Mouse (Mus musculus) liver, adult 2 months (tissue): Measurements from ENCODE around the gene Smyd1. TPM values are rescaled to one million over a fixed set of nuclear protein-coding genes. Genes with fewer than 3 reads are reported as not detected.

Source experiments
- DNase-seq: peaks from one replicate; pipeline ENCODE4 v3.0.0-alpha.2; 2011; ENCODE audit warnings: low read depth, low spot score; ENCODE audit errors: extremely low read depth
- H3K27ac ChIP-seq: fragments of 200-500 bp; replicated peaks from 2 replicates; pipeline ENCODE4 v1.5.1; 2012; ENCODE audit warnings: low read depth, mild to moderate bottlenecking, control low read depth, inconsistent platforms, low read length; ENCODE audit not compliant: insufficient read depth
- H3K27me3 ChIP-seq: fragments of 200-500 bp; 2 replicates; pipeline ENCODE4 v1.6.1; 2012; ENCODE audit warnings: mild to moderate bottlenecking, moderate library complexity, low read length, inconsistent platforms; ENCODE audit not compliant: control insufficient read depth, insufficient read depth
- H3K36me3 ChIP-seq: fragments of 200-500 bp; 2 replicates; pipeline ENCODE4 v1.6.1; 2012; ENCODE audit warnings: low read length, inconsistent platforms; ENCODE audit not compliant: control insufficient read depth, insufficient read depth
- H3K4me1 ChIP-seq: fragments of 200-500 bp; 2 replicates; pipeline ENCODE4 v1.6.1; 2011; ENCODE audit warnings: low read length; ENCODE audit not compliant: control insufficient read depth, insufficient read depth
- H3K4me3 ChIP-seq: fragments of 200-500 bp; 2 replicates; pipeline ENCODE4 v1.5.1; 2011; ENCODE audit warnings: low read depth, mild to moderate bottlenecking, control low read depth, low read length, moderate library complexity; ENCODE audit not compliant: insufficient read depth
- H3K79me2 ChIP-seq: fragments of 200-500 bp; 2 replicates; pipeline ENCODE4 v1.6.1; 2012; ENCODE audit warnings: inconsistent platforms, mild to moderate bottlenecking, low read length, moderate library complexity; ENCODE audit not compliant: control insufficient read depth, insufficient read depth
- H3K9ac ChIP-seq: fragments of 200-500 bp; 2 replicates; pipeline ENCODE4 v1.6.1; 2012; ENCODE audit warnings: low read depth, mild to moderate bottlenecking, control low read depth, inconsistent platforms, low read length
- CTCF ChIP-seq: fragments of 200-500 bp; IDR thresholded peaks from 2 replicates; pipeline ENCODE4 v1.5.1; 2011; ENCODE audit warnings: low read depth, low read length, control low read depth
- POLR2A ChIP-seq: fragments of 200-500 bp; IDR thresholded peaks from 2 replicates; pipeline ENCODE4 v1.6.1; 2011; ENCODE audit warnings: low read length, control low read depth; ENCODE audit not compliant: insufficient read depth; ENCODE audit errors: extremely low read depth
- WGBS: fragments of 180-500 bp; shearing (Covaris S2); methylation state at CpG from one replicate; pipeline ENCODE4 v1.1.7; 2018; 5-methylcytosine and 5-hydroxymethylcytosine counted together
- polyA plus RNA-seq: library from polyadenylated mRNA; depleted of rRNA; stranded (reverse); fragments of >200 nt; gene quantifications from 2 replicates; pipeline ENCODE4 v1.2.3, GENCODE M21; 2012
- total RNA-seq: library from RNA; depleted of rRNA; stranded (reverse); fragments of >200 nt; gene quantifications from 2 replicates; pipeline ENCODE4 v1.2.3, GENCODE M21; 2014

Smyd1 gene
- total and polyA plus RNA-seq, 2 experiments: 1.5 to 3.7 TPM

GRCm38 (mm10) chr6:71197636-71198535 is 124.1 kb downstream of the Smyd1 start:
- H3K4me3 ChIP-seq: no peak overlapping the region
- H3K79me2 ChIP-seq: no peaks in the 10 kb centered on the region
- peaks cover 29% of the 10 kb centered on the region for H3K36me3 ChIP-seq
- H3K27ac ChIP-seq: peak overlapping the region; percentile 79
- 32% methylated on average over 13 of the region's 13 CpGs for WGBS
- H3K4me1 ChIP-seq: peaks cover 44% of the 10 kb centered on the region
- no peaks in the 10 kb centered on the region for H3K27me3 ChIP-seq
- no peak for TF ChIP-seq CTCF
- TF ChIP-seq POLR2A: no peak
- DNase-seq: peak; percentile 88
- peak overlapping the region; percentile 29 for H3K9ac ChIP-seq

GRCm38 (mm10) chr6:71196107-71196506 is 125.9 kb downstream of the Smyd1 start:
- Histone ChIP-seq H3K4me3 (no peak overlapping the region), H3K9ac (peak overlapping the region; percentile 36), H3K36me3 (peaks cover 12% of the 10 kb centered on the region), H3K4me1 (peaks cover 44% of the 10 kb centered on the region), H3K27ac (peak overlapping the region; percentile 74), H3K79me2 (no peaks in the 10 kb centered on the region; the same call in 1 of the 2 replicates), H3K27me3 (no peaks in the 10 kb centered on the region)
- DNase-seq: peak; percentile 97
- TF ChIP-seq POLR2A: no peak
- no peak for TF ChIP-seq CTCF

GRCm38 (mm10) chr6:71193151-71193740 is 128.8 kb downstream of the Smyd1 start:
- no peaks in the 10 kb centered on the region for H3K36me3 ChIP-seq
- no peaks in the 10 kb centered on the region; the same call in 1 of the 2 replicates for H3K79me2 ChIP-seq
- 19% methylated on average over 6 of the region's 6 CpGs for WGBS
- peaks cover 44% of the 10 kb centered on the region for H3K4me1 ChIP-seq
- no peak for TF ChIP-seq POLR2A
- TF ChIP-seq CTCF: no peak
- H3K9ac ChIP-seq: peak overlapping the region; percentile 45
- H3K4me3 ChIP-seq: no peak overlapping the region
- DNase-seq: peak; percentile 76
- peak overlapping the region; percentile 92 for H3K27ac ChIP-seq
- no peaks in the 10 kb centered on the region for H3K27me3 ChIP-seq

- no peaks in the 10 kb centered on the region for H3K36me3 ChIP-seq
- WGBS: 23% methylated on average over 2 of the region's 2 CpGs
- DNase-seq: peak; percentile 91
- no peak overlapping the region for H3K9ac ChIP-seq
- peaks cover 4% of the 10 kb centered on the region; the same call in 1 of the 2 replicates for H3K79me2 ChIP-seq
- H3K27ac ChIP-seq: peak overlapping the region; percentile 94
- no peak for TF ChIP-seq CTCF
- TF ChIP-seq POLR2A: no peak
- no peak overlapping the region for H3K4me3 ChIP-seq
- no peaks in the 10 kb centered on the region for H3K27me3 ChIP-seq
- peaks cover 37% of the 10 kb centered on the region for H3K4me1 ChIP-seq
Measured at GRCm38 (mm10) chr6:71190501-71190900, 131.5 kb downstream of the Smyd1 start.

- Histone ChIP-seq H3K79me2 (peaks cover 4% of the 10 kb centered on the region; the same call in 1 of the 2 replicates), H3K27ac (peak overlapping the region; percentile 94), H3K9ac (no peak overlapping the region), H3K36me3 (no peaks in the 10 kb centered on the region), H3K27me3 (no peaks in the 10 kb centered on the region), H3K4me3 (no peak overlapping the region), H3K4me1 (peaks cover 34% of the 10 kb centered on the region)
- DNase-seq: peak; percentile 100
- 15% methylated on average over 1 of the region's 1 CpGs for WGBS
- TF ChIP-seq CTCF: no peak
- TF ChIP-seq POLR2A: no peak
Measured at GRCm38 (mm10) chr6:71189578-71189977, 132.5 kb downstream of the Smyd1 start.
